Mouse (Mus musculus): Measurements from ENCODE around the gene Megf8.

DNA sequence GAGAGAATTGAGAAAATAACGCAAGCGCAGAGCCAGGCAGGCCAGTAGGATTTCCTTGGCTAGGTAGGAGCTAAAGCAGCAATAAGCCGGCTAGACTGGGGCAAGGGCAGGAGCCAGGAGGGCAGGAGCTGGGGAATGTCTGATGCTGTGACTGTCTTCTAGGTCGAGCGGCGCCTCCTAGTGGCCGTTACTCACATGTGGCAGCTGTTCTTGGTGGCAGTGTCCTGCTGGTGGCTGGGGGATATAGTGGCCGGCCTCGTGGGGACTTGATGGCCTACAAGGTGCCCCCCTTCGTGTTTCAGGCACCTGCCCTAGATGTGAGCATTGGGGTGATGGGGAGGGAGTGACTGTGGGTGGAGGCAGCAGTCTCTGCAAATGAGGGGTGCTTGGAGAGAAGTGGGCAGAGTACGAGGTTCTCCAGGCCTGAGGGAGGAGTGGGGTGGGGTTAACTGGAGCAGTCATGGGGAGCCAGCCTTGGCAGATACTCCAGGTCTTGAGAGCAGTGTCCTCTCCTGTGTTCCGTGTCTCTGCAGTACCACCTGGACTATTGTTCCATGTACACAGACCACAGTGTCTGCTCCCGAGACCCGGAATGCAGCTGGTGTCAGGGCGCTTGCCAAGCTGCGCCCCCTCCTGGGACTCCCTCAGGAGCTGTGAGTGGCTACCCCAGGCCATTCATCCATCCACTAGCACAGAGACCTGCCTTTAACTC is 16.8 kb downstream of the Megf8 start:
- TF ChIP-seq CTCF (IDR thresholded peaks at IDR 0.05; ENCODE audit: borderline replicate concordance, insufficient read depth, low read length) (peak; percentile 97), POLR2A (IDR thresholded peaks at IDR 0.05; ENCODE audit: low read depth, low read length) (no peak)
